Mouse (Mus musculus): ENCODE data around the gene Fcho2. TPM values are rescaled to one million over a fixed set of nuclear protein-coding genes. Genes with fewer than 3 reads are reported as not detected.

Fcho2 gene
- total RNA-seq, 4 experiments from 2014 or later: 14.8 to 21.3 (median 19.2) TPM

GRCm38 (mm10) chr13:98809087-98809486 lies 6.2 kb downstream of the Fcho2 start:
- DNase-seq (ENCODE audit: low spot score in 2 of 2): no peak

DNA sequence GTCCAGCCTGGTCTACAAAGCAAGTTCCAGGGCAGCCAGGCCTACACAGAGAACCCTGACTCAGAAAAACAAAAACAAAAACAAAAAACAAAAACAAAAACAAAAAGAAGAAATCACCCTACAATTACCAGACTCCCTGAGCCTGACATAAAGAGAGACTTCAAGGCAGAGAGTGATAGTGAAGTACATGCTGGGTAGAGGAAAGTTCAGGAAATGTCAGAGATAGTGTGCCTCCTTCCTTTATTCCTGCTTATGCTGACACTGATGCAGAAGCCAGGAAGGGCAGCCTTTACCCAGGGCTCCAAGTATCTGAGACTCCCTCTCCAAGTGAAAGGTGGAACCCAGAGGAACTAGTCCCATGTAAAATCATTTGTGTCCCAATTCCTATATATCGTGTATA lies 10.8 kb downstream of the Fcho2 start:
- no peak for DNase-seq (ENCODE audit: low spot score in 2 of 2)

- no peak for DNase-seq (ENCODE audit: low spot score in 2 of 2)
Measured at GRCm38 (mm10) chr13:98803699-98804098, 11.6 kb downstream of the Fcho2 start.

GRCm38 (mm10) chr13:98802957-98803356 lies 12.3 kb downstream of the Fcho2 start:
- no peak for DNase-seq (ENCODE audit: low spot score in 2 of 2)

DNA sequence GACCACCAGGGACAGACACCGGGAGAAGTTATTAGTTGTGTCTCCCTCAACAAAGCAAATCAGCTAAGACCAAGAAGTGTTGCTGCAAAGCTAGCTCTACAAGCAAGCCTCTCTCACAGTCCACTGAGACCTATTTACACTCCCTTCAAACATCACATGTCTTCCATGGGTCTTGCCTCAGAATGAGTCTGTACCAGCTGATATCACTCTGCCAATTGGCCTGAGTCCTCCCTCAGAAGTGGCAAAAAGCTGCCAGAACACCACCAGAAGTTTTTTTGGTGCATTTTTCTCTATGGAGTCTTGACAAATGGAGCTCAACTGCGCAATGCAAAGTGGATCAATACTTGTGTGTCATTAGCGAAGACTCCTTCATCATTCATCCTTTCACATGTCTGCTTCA lies 19.7 kb downstream of the Fcho2 start:
- no peak for DNase-seq (ENCODE audit: low spot score in 2 of 2)

DNA sequence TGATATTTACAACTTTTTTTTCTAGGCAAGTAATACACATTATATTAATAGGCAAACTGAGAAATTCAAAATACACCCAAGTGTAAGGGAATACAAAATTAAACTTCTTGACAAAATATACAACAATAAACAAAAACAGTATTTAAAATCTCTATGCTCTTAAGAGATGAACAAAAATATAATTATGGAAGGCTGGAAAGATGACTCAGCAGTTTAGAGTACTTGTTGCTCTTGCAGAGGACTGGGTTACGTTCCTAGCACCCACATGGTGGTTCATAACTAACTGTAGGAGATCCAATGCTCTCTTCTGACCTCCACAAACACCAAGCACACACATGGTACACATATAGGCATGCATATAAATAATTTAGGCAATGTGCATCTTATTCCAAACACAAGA lies 22.4 kb downstream of the Fcho2 start:
- DNase-seq (ENCODE audit: low spot score in 2 of 2): no peak

DNA sequence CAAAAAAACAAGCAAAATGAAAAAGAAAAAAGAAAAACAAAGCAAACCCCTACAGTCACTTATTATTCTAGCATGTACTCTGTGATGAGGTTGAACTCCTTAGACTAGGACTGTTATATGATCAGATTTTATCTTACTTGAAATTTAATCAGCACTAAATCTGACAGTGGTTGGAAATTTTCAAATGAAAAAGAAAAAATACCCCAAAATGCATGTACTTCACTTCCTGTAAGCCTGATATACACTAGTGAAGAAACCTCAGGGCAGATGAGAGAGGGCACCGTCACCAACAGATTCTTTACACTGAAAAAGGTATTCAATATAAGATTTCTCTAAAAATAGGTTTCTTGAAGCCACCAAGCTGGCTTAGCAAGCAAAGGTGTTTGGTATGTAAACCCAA lies 23.6 kb downstream of the Fcho2 start:
- DNase-seq (ENCODE audit: low spot score in 2 of 2): no peak

GRCm38 (mm10) chr13:98786970-98787685 lies 28.1 kb downstream of the Fcho2 start:
- DNase-seq (ENCODE audit: low spot score in 2 of 2): no peak

- no peak for DNase-seq (ENCODE audit: low spot score in 2 of 2)
Measured at GRCm38 (mm10) chr13:98777959-98778358, 37.3 kb downstream of the Fcho2 start.

- DNase-seq (ENCODE audit: low spot score in 2 of 2): no peak
Measured at GRCm38 (mm10) chr13:98771484-98771883, 43.8 kb downstream of the Fcho2 start.

DNA sequence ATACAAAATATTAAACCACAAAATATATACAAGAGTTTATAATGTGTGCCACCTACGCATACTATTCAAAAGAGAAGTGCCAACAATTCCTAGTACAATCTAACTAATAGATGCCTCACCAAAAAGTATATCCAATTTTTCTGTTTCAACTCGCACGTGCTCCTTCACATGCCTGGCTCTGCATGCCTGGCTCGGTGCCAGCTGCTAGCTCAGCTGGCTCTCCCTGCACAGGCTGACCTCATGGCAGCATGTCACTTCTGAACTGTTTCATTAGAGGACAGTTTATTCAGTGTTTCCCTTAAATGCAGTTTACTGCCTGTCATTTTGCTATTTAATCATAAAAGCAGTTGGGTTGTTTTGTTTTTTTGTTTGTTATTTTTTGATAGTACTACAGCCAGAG lies 46.9 kb downstream of the Fcho2 start:
- DNase-seq (ENCODE audit: low spot score in 2 of 2): peak; percentile 22 to 56

DNA sequence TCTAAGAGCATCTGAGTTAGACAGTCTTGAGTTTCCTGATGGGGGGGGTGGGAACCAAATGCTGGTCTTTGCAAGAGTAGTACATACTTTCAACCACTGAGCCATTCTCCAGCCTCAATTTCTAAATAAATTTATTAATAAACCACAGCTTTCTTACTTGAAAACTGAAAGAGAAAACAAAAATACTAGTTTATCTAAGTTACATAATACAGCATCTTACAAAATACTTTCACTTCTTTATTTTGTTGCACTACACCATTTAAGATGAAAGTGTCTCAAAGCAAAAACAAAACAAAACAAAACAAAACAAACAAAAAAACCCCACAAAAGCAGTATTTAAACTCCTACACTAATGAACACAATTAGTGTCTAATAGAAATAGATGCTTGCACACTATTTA lies 53.5 kb downstream of the Fcho2 start:
- DNase-seq (ENCODE audit: low spot score in 2 of 2): no peak

GRCm38 (mm10) chr13:98755886-98756285 lies 59.4 kb downstream of the Fcho2 start:
- no peak for DNase-seq (ENCODE audit: low spot score in 2 of 2)

DNA sequence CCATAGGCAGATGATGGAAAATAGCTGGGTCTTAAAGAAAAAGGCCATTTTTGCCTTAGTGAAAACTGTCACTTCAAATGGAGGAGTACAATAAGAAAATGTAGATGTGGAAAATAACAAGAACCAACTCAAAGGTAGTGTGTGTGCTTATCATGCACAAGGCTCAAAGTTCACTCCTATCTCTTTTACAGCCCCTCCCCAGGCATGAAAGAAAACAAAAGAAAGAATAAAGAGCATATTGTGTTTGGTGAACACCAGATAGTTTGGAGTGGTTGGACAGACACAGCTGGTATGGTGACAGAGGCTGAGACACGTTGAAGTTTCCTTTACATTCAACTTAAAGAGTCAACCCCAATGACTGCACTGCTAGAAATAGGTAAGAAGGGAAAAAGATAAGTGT lies 70.6 kb downstream of the Fcho2 start:
- no peak for DNase-seq (ENCODE audit: low spot score in 2 of 2)

GRCm38 (mm10) chr13:98743829-98744228 lies 71.4 kb downstream of the Fcho2 start:
- no peak for DNase-seq (ENCODE audit: low spot score in 2 of 2)

- no peak for DNase-seq (ENCODE audit: low spot score in 2 of 2)
Measured at GRCm38 (mm10) chr13:98743214-98743613, 72.0 kb downstream of the Fcho2 start.

DNA sequence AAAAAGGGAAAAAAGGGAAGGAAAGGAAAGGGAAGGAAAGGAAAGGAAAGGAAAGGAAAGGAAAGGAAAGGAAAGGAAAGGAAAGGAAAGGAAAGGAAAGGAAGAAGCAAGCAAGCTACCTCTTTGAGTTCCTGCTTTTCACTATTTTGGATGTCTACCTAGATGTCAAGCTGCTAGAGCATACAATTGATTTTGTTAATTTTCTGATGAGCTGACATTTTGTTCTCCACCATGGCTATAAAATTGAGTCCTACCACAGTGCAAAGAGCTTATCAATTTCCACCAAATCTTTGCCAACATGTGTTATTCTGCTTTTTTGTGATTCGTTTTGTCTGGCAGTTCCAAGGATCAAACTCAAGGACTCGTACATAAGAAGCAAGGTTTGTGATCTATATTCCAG lies 77.0 kb downstream of the Fcho2 start:
- no peak for DNase-seq (ENCODE audit: low spot score in 2 of 2)

- no peak for DNase-seq (ENCODE audit: low spot score in 2 of 2)
Measured at GRCm38 (mm10) chr13:98733292-98733691, 82.0 kb downstream of the Fcho2 start.

DNA sequence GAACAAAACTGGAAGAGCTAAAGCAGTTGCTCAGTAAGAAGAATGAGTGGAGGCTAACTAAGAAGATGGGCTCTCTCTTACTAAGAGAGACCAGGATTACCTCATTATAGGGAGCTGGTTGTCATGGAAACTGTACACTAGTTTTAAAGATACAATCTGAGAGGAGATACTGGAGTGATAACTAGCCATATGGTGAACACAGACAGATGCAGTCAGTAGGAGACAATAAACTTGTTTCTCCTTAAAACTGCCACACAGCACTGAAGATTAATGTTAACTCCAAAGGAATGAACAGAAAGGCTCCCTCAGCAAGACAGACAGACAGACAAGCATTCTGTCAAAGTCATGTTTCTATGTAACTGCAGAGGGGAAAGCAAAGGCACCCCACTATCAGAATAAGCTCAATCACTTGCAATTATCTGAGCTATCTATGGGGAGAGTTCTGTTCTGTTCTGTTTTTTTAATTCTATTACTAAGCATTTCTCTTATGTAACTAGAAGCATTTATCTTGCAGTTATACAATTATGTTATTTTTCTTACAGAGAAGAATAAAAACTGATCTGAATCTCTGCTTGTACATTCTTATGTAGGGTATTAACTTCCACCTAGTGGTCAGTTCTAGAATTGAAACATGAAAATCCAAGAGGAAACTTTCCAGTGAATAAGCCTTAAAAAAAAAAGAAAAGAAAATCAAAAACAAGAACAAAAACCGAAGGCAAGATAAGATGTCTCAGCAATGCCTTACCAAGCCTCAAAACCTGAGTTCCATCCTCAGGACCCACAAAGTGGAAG lies 85.8 kb downstream of the Fcho2 start:
- no peak for DNase-seq (ENCODE audit: low spot score in 2 of 2)

GRCm38 (mm10) chr13:98726494-98726893 lies 88.8 kb downstream of the Fcho2 start:
- DNase-seq (ENCODE audit: low spot score in 2 of 2): no peak

DNA sequence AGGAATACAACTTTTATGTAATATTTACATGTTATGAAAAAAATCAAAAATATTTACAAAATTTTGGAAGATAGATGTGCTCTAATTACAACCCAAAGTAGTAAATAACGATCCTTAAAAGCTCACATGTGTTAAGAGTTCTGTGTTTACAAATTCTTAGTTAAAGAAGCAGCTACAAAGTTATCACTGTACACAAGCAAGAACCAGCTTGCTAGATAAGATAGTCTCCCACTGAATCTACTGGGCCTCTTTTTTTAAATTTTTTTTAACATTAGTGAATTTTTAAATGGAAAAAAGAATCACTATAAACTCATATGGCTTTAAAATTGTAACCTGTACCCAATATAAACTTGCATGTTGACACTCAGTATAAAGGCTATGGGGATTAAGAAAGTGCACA lies 91.8 kb downstream of the Fcho2 start:
- DNase-seq (ENCODE audit: low spot score in 2 of 2): no peak

DNA sequence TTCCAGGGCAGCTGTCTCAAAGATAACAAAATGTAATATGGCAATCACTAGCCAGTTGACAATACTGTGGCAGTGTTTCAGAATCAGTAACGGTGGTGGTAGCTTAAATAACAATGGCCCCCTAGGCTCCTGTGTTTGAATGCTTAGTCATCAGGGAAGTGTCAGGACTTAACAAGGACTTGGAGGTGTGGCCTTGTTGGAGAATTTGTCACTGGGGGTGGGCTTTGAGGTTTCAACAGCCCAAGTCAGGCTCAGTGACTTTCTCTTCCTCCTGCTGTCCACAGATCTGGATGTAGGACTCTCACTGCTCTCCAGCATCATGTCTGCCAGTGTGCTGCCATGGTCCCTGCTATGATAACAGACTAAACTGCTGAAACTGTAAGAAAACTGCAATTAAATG lies 93.0 kb downstream of the Fcho2 start:
- DNase-seq (ENCODE audit: low spot score in 2 of 2): no peak

DNA sequence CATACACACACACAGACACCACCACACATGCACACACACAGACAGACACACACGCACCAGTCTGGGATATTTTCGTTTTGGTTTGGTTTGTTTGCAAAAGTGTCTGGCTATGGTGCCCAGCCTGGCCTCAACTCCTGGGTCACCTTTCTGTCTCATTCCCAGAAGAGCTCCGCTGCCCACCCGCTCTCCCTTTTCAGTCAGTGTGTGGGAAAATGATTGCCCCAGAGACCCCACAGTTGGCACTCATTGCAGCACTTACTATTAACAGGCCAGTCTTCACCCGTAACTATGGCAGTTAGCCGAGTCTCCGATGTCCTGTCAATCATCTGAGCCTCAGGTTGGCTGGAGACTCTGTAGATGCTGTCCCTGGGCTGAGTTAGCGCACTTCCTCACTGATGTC lies 99.1 kb downstream of the Fcho2 start:
- no peak for DNase-seq (ENCODE audit: low spot score in 2 of 2)
